Mouse (Mus musculus): ENCODE measurements around the gene Rnf26.

- TF ChIP-seq POLR2A (IDR thresholded peaks at IDR 0.05; ENCODE audit: low read depth, low read length) (no peak), CTCF (IDR thresholded peaks at IDR 0.05; ENCODE audit: borderline replicate concordance, insufficient read depth, low read length) (no peak)
These were observed 29.8 kb downstream of the Rnf26 start for GRCm38 (mm10) chr9:44083392-44084121.

Data from embryonic fibroblast, embryonic 13.5 days (primary cell).